Mouse (Mus musculus) B cell, adult 2 months (primary cell): Measurements from ENCODE around the gene Rasgef1c.

Source experiments
- DNase-seq, 2 experiments: peaks; one replicate each; pipeline ENCODE4 v3.0.0; 2022

The Rasgef1c gene

DNA sequence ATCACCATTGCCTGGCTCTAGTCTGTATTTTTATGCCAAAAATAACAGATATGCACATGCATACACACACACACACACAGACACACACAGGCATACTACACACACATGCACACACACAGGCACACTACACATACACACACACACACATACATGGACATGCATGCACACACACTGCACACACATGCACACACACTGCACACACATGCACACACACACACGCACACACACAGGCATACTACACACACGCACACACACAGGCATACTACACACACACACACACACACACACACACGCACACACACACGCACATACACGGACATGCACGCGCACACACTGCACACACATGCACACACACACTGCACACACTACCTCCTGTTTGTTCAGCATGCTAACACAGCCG, 77.3 kb downstream of the Rasgef1c start:
- no peak for DNase-seq

DNA sequence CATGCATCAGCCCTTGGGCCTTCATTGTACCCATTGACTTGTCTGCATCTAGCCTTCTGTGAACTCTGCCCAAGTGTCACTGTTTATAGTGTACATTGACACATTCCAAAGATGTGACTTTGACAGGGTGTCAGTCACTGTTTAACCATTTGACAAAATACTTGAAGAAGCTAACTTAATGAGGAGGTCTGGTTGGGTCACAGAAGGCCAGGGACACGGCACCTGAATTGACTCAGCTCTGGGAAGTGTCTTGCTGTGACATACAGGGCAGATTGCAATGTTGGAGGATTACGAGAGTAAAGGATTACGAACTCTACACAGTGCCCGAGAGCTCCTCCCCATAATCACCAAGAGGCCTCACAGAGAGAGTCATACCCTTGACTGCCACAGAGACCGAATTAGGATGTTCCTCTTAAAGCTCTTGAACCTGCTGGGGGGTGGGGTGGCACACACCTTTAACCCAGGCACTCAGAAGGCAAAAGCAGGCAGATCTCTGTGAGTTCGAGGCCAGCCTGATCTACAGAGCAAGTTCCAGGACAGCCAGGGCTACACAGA, 79.1 kb downstream of the Rasgef1c start:
- no peak for DNase-seq

DNA sequence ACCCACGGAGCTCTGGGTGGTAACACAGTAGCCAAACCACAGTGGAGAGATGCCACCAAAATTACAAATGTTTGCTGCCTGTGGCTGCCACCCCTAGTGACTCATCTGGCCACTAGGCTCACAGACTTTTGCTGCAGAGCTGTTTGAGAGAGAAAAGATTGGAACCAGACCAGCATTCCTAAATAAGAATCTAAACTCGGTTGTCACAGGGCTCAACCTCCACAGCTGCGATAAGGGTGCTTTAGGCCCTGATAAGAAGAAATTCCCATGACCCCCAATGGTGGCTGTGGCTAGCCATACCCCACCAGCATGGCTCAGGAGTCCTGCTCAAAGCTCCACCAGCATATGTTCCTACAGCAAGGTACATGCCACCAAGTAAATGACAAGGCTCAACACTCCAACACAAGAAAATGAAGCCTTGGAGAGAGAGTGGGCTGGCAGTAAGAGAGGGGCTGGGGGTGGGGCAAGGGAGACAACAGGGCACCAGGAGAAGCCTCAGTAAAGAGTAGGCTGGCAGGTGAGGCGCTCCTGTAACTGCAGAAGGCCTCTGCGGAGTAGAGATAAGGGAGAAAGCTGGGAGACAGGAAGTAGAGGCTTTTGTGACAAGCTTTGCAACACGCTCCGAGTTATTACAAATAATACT, 79.8 kb downstream of the Rasgef1c start:
- DNase-seq, result no peak

DNA sequence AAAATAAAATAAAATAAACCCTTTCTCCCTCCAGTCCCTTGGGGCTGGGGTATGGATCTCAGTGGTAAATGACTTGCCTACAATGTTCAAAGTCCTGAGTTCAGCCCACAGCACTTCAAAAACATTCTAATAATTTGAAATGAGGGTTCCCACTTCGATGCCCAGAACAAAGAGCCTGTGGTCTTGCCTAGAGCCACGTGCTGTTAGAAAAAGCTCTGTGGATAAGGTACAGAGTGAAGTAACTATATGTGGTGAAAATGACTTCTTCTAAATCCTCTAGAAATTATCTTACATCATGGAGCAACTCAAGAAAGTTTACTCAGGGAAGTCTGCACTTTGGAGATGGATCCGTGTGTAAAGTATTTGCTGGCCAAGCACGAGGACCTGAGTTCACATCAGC, 80.5 kb downstream of the Rasgef1c start:
- no peak for DNase-seq

DNA sequence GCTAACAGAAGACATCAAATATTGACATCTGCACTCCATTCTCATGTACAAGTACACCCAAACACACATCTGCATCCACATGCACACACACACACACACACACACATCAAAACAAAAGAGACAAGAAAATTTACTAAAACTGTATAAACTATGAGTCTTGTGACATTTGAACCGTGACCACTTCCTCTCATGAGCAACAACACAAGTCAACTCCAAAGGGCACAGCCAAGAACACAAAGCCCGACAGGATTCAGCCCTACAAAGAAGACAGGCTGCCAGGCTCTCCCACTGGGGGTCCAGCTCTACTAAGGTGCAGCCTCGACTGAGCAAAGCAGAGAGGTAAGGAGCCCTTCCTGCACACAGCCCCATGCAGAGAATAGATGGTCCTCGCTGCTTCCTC, 81.2 kb downstream of the Rasgef1c start:
- peak; percentile 25 to 28 for DNase-seq

DNA sequence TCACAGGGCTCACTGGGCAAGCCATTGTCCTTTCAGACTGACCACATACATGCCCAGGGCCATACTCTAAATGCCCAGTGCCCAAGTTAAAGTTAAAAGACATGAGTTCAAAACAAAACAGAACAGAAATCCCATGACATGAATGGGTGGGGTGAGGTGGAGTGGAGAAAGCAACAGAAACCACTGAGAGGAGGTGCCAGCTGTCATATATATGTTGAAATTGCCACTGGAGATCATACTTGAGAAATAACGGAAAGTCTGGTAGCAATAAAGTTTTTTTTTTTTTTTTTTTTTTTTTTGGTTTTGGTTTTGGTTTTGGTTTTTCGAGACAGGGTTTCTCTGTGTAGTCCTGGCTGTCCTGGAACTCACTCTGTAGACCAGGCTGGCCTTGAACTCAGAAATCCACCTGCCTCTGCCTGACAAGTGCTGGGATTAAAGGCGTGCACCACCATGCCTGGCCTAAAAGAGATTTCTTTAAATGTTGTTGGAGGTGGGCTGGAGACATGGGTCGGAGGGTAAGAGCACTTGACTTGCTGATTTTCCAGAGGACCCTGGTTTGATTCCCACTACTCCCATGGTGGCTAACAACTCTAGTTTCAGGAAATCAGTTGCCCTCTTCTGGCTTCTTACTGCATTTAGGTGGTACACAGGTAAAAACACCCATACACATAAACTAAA, 82.4 kb downstream of the Rasgef1c start:
- DNase-seq, result peak; percentile 22 to 37

DNA sequence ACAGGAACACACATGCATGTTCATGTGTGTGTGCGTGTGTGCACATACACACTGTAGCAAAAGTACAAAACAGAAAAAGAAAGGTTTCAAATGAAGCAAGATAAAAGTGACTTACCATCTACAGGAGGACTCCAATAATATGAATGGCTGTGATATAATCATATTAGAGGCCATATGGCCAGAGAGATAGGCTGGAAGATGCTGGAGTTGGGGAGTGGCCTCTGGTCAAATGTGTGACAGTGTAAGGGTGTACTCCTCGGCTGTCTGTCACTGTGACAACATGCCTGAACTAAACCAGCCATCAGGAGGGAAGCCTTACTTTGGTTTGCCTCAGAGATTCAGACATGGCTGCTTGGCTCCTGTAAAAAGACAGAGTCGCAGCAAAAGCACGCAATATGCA, 83.4 kb downstream of the Rasgef1c start:
- no peak for DNase-seq

DNA sequence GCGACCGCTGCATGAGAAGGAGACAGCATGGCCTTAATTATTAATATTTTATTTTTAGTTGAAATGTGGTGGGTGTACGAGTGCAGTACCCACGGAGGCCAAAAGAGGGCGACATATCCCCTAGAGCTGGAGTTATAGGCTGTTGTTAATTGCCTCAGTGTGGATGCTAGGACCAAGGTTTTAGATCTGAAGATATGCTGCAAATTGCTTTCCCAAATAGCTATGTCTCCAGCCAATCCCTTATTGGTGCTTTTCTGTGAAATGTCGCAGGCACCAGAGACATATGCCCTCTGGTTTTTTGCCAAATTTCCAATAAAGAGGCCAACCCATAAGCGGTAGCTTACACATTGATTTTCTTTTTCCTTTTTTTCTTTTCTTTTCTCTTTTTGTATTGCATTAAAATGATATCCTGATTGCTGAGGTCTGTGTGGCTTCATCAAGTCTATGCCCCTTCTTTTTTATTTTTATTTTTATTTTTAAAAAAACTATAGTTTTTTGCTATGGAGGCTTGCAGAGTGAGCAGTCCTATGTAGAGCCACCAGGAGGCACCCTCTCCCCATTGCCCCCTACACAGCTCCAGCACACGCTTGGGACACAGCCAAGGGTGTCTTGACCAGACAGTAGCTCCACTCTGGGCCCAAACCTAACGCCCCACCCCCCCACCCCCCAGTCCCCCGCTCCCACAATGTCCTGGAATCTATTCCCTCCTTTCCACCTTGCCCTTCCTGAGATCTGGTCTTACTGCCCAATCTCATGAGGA, 84.8 kb downstream of the Rasgef1c start:
- peak; percentile 80 to 81 for DNase-seq

DNA sequence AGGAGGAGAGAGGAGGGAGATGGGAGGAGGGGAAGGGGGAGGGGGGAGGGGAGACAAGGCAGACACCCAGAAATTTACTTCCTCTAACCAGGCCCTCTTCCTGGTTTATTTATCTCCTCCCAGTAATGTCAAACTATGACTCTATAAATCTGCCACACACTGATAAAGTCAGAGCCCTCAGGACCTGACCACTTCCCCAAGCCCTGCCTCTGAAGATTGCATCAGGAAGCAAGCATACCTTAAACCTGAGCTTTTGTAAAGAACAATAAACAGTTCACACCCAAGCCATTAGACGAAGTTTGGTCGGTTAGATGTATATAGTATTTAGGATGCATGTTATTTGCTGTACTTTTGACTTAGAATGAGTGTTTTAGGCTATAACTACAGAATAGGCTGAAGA, 92.9 kb downstream of the Rasgef1c start:
- DNase-seq, result no peak

DNA sequence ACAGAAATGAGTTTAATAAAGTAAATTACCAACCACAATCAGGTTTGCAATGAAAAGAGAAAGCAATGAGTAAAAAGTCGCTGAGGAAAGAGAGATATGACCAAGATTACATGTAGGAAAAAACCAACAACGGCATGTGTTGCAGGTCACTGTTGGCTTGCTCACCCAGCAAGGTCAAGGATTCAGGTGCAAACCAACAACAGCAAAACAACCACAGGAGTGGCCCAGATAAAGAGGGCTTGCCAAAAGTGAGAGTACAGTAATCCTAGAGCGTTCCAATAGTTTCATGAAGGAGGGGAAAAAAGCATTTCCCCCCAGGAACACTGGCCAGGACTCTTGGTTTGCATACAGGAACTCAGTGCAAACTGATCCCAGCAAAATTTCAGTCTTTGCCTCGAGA, 94.8 kb downstream of the Rasgef1c start:
- DNase-seq, result no peak

DNA sequence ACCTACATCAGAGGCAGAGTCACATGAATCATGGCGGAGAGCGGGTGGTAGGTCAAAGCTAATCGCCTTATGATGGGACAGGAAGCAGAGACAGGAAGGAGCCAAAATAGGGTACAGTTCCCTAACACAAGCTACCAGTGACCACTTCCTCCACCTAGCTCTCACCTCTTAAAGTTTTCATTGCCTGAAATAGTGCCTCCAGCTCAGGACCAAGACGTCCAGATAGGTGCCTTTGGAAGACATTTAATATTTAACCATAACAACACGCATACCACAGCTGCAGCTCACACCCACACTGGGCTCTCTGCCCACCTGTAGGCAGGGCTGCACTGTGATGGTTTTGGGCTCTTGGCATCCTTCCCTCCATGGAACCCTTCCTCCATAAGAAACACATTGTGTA, 95.7 kb downstream of the Rasgef1c start:
- DNase-seq, result peak; percentile 31 to 32

DNA sequence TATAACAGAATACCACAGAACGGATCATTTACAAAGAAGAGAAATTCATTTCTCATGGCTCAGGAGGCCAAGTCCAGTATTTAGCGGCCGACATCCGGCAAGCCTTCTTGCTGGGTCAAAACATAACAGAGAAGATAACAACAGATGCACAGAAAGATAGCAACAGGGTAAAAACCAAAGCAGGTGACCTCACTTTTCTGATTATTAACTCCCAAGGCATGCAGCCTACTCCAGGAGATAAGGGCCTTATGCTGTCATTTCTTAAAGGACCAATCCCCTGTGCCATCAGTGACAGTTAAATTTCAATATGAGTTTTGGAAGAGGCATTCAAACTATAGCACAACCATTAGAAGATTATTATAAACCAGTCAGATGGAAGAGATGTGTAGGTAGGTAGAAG, 101.2 kb downstream of the Rasgef1c start:
- DNase-seq, result no peak

DNA sequence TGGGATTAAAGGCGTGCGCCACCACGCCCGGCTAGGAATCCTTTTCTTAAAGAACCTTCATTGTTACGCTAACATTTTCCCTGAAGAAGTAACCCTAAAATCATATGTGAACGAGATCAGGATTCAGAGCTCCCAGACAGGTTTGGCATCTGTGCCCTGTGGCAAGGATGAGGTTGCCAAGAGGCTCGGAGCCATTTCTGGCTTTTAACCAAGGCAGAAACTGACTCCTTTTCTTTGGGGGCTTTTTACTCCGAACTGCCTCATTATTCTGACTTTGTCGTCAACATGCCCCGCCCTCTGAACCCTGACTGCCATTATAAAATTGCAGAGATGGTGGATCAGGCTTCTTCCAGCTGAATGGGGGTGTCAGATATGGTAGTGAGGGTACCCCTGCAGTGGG, 106.1 kb downstream of the Rasgef1c start:
- no peak for DNase-seq

DNA sequence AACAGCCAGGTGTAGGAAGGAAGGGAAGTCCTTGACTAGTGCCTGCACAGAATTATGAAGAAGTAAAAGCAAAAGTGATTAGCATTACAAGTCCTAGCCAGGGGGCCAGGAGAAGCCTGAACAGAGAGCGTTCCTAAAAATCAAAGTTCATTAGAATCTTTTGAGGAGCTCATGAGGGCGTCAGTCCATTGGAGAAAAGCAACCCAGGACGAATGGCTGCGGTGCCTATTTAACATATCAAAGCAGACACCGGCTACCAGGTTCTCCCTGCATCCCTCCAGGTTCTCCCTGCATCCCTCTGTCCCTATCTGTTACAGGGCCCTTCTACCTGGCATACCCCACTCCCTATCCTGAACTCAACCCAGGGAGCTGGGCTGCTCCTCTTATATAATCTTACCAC, 106.6 kb downstream of the Rasgef1c start:
- no peak for DNase-seq

DNA sequence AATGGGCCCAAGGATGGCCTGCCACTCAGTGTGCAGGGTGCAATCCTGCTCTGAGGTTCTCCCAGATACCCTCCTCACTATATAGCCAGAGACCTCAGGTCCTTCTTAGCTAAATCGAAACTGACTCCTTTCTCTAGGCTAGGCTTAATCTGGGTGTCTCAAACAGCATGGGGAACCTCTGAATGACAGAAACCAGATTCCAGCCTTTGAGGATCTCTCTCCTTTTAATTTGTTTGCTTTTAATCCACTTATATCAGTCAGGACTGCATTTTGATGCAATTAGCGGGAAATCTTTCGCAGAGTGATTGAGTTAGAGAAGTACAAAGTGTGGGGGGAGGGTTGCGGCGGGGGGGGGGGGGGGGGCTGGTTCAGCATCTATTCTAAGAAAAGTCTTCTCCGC, 111.4 kb downstream of the Rasgef1c start:
- DNase-seq, result no peak

DNA sequence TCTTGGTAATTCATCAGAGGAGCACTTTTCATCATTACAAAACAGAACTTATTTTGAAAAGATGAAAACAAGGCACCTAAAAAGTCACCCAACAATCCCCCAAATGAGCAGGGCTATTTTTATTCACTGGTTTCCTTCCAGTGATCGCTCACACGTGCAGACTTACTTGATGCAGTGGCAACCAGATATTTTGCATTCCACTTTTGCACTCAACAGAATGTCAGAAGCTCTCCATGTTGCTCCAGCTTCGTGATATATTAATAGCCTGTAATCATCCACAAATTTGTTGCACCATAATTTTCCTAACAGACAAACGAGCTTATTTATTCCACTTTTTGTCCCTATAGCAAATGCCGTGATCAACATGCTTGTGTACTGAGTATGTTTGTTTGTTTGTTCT, 114.9 kb downstream of the Rasgef1c start:
- no peak for DNase-seq

DNA sequence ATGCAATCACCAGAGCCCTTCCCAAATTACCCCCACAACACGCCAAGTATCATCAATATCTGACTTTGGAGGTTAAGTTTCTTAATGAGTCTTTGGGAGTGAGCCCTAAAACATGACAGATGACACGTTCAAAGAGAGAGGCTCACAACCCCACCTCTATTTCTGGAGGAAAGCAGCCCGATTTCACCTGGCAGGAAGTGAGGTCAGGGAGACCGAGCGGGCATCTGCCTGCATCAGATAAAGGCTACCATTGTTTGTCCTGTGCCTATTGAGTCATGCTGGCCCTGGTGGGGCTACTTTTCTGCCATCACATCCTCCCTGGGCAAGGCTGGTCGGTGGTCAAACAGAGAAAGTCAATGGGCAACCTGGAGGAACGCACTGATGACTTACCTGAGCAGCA, 115.9 kb downstream of the Rasgef1c start:
- DNase-seq, result no peak

DNA sequence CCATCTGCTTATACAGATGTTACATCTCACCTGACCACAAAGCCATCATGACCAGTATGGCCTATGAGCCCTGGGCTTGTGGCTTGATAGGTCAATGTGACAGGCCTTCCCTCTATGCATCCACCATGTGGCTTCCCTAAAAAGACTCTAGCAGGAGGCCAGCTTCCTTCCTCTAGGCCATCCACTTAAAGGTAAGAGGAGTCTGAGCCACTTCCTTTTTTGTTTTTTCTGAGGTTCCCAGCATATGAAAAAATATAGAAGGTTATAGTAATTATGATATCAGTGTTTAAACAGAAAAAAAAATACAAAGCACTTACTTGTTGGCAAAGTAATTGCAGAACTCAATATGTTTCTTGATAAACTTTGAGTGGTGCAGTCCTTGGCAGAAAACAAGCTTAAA, 117.2 kb downstream of the Rasgef1c start:
- DNase-seq, result no peak

DNA sequence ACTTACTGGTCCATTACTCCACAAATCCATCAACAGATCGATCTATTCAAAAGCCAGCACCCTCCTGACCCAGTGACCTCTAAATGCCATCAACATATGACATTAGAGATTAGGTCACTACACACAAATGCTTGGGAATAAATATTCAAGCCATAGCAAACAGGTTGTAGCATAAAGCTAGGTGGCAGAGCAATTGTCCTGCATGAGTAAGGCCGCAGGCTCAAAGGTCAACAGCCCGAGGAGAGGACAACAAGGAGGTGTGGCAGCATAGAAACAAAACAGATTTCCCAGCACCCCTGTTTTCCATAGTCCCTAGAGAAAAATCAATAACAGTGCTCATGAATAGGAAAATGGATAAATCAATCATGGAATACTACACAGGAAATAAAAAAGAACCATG, 120.5 kb downstream of the Rasgef1c start:
- no peak for DNase-seq

DNA sequence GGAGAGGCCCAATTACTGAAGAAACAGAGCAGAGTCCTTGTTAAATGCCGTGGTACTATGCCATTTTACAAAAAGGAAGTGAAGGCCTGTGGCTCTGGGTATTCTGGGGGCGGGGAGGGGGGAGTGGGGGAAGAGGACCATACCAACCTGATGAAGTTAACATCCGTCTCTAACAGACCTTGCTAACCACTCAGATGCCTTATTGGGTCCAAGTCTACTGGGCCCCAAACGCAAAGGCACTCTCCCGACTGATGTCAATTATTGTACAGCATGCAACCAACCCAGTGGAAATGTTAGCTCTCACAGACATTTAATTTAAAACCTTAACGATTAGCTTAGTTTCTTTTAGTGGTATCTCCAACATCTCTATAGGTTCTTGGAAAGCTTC, 122.8 kb downstream of the Rasgef1c start:
- DNase-seq, result no peak

DNA sequence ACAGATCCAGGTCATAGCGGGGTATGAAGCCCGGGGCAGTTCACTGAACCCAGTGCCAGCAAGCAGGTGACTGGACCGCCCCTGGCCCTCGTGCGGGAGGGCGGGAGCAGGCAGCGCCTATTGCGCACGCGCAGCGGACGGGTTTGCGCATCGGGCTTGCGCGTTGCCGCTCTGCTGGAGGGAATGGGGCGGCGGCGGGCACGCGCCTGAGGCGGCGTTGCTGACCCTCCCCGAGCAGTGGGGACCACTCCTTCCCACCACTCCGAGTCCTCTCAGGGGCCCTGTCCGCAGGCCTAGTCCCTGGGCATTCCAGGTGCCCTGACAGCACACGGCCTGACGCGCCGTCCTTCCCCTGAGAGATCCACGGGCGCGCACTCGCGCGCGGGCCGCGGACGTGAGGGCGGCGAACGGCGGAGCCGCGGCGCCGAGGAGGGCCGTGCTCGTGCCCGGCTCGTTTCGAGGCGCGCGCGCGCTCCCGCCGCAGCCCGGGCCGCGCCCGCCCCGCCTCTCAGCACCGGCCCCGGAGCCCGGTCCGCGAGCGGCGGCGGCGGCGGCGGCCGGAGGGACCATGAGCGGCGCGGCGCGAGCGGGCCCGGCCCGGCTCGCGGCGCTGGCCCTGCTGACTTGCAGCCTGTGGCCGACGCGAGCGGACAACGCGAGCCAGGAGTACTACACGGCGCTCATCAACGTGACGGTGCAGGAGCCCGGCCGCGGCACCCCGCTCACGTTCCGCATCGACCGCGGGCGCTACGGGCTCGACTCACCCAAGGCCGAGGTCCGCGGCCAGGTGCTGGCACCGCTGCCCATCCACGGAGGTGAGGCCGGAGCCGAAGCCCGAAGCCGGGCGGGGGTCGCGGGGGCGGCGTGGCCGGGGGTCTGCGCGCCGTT, 123.4 kb downstream of the Rasgef1c start, which contains the start of gene Rnf130:
TSS of gene Rnf130 (plus strand) at position 514 of the 888 bp plus-strand sequence.
- peak; percentile 94 to 95 for DNase-seq

DNA sequence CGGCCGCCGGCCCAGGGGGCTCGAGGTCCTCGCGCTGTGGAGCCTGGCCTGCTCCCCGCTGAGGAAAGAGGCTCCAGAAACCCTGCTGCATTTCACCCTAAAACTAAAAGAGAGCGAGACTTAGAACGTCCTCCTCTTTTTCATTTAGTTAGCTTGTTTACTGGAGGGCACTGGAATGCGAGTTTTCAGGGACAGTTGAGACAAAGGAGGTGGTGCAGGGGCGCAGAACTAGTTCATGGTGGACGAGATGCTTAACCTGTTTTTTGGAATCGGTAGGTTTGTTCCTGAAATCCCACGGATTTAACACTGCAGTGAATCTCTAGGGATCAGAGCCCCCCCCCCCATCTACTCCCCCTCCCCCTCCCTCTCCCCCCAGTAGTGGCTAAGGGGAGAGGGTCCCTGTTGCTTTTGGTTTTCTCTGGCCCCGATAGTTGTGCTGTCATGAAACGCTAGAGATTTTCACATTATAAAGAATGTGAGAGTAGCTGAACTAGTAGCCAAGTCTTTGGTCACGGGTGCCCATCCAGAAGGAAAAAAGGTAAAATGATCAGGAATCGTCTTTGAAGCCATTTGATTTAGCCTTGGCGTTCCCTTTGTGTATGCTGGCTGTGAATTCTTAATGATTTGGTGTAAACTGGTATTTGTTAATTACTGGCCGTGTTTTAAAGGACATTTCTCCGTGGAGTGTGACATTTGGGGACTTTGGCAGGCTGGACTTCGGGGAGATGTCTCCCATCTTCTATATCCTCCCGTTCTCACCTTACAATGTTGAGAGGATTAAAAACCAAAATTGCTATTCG, 124.3 kb downstream of the Rasgef1c start:
- DNase-seq, result no peak
